Comparison of ENCODE assay signal across 27 mouse cellular contexts in genomic region chr8:41483297-41483696, GRCm38 (mm10).
DNase-seq lines count a peak whose midpoint lies in the region; ATAC-seq and TF ChIP-seq lines count a peak whose summit lies in the region.
"Had no signal": no experiment of that assay in that cellular context is flagged by ENCODE, and none has a peak within 500 bp of the region (broad histone marks: within the 10 kb centered on the region; RNA-seq: fewer than 3 reads in every experiment).

No protein-coding gene starts in this region.

- no peak overlapping the region for H3K9ac ChIP-seq in neural tube, embryonic 13.5 days
- H3K9ac ChIP-seq in neural tube, embryonic 15.5 days (replicated peaks): no peak overlapping the region
- H3K9ac ChIP-seq in intestine, postnatal 0 days (ENCODE audit: low read depth, low read length): no peak overlapping the region
- H3K9ac ChIP-seq: embryonic facial prominence, embryonic 13.5 days; embryonic facial prominence, embryonic 15.5 days; forebrain, embryonic 12.5 days had no signal

- no peaks in the 10 kb centered on the region for H3K9me3 ChIP-seq in neural tube, embryonic 13.5 days
- no peaks in the 10 kb centered on the region for H3K9me3 ChIP-seq in neural tube, embryonic 15.5 days (replicated peaks)
- H3K9me3 ChIP-seq in intestine, postnatal 0 days (ENCODE audit: control insufficient read depth): no peaks in the 10 kb centered on the region
- H3K9me3 ChIP-seq: embryonic facial prominence, embryonic 13.5 days; embryonic facial prominence, embryonic 15.5 days; forebrain, embryonic 10.5 days; forebrain, embryonic 12.5 days; G1E had no signal

- 60% methylated on average over 3 of the region's 3 CpGs for WGBS in neural tube, embryonic 13.5 days
- 48% methylated on average over 3 of the region's 3 CpGs for WGBS in neural tube, embryonic 15.5 days
- 35% methylated on average over 3 of the region's 3 CpGs for WGBS in intestine, postnatal 0 days

- ATAC-seq in neural tube, embryonic 13.5 days (ENCODE audit: low read depth): peak; percentile 40; the same call in 1 of the 2 replicates
- ATAC-seq in neural tube, embryonic 15.5 days (ENCODE audit: low FRiP score): no peak
- ATAC-seq in intestine, postnatal 0 days: peak; percentile 43; the same call in 1 of the 2 replicates
- ATAC-seq: activated CD4-positive, CD25-positive, alpha-beta regulatory T cell, adult 4 months; CD4-positive, CD25-positive, alpha-beta regulatory T cell, adult 4 months; forebrain, embryonic 14.5 days; forebrain, embryonic 16.5 days; Patski had no signal

- no peaks in the 10 kb centered on the region for H3K27me3 ChIP-seq in neural tube, embryonic 13.5 days
- no peaks in the 10 kb centered on the region for H3K27me3 ChIP-seq in neural tube, embryonic 15.5 days (replicated peaks)
- H3K27me3 ChIP-seq in intestine, postnatal 0 days (replicated peaks; ENCODE audit: control insufficient read depth, insufficient read depth, low read length): no peaks in the 10 kb centered on the region
- H3K27me3 ChIP-seq: CH12.LX; embryonic facial prominence, embryonic 13.5 days; embryonic facial prominence, embryonic 15.5 days; forebrain, embryonic 12.5 days had no signal

- H3K4me2 ChIP-seq in neural tube, embryonic 13.5 days: no peak overlapping the region
- no peak overlapping the region for H3K4me2 ChIP-seq in neural tube, embryonic 15.5 days
- no peak overlapping the region for H3K4me2 ChIP-seq in intestine, postnatal 0 days (replicated peaks; ENCODE audit: low read depth)
- H3K4me2 ChIP-seq: embryonic facial prominence, embryonic 13.5 days; embryonic facial prominence, embryonic 15.5 days; forebrain, embryonic 12.5 days had no signal

- no peak for DNase-seq in cerebellum, postnatal 10 days
- no peak for DNase-seq in thymus, postnatal 4 days
- DNase-seq: adrenal gland, adult 8-10 months; adrenal gland, postnatal 14 days; adrenal gland, postnatal 36 days; B cell, adult 2 months; cerebellum, adult 11-12 months; cerebellum, adult 2 months; cerebellum, adult 9-10 months; cerebellum, postnatal 14 days; cerebellum, postnatal 36 days; embryo, embryonic 11 days had no signal

- H3K4me3 ChIP-seq in neural tube, embryonic 13.5 days: no peak overlapping the region
- H3K4me3 ChIP-seq in neural tube, embryonic 15.5 days (replicated peaks): no peak overlapping the region
- no peak overlapping the region for H3K4me3 ChIP-seq in intestine, postnatal 0 days (ENCODE audit: low read depth, low read length)
- H3K4me3 ChIP-seq: embryonic facial prominence, embryonic 13.5 days; embryonic facial prominence, embryonic 15.5 days; erythroblast, embryonic 14.5 days; forebrain, embryonic 10.5 days; forebrain, embryonic 12.5 days had no signal

- no peak overlapping the region for H3K27ac ChIP-seq in neural tube, embryonic 13.5 days (replicated peaks)
- H3K27ac ChIP-seq in neural tube, embryonic 15.5 days (replicated peaks): no peak overlapping the region
- no peak overlapping the region for H3K27ac ChIP-seq in intestine, postnatal 0 days (ENCODE audit: low read depth, low read length)
- H3K27ac ChIP-seq: embryonic facial prominence, embryonic 13.5 days; embryonic facial prominence, embryonic 15.5 days; forebrain, embryonic 10.5 days; forebrain, embryonic 12.5 days had no signal

- no peak for TF ChIP-seq CTCF in intestine, postnatal 0 days (IDR thresholded peaks at IDR 0.05; ENCODE audit: low read depth)

- no peaks in the 10 kb centered on the region for H3K36me3 ChIP-seq in neural tube, embryonic 13.5 days
- no peaks in the 10 kb centered on the region for H3K36me3 ChIP-seq in neural tube, embryonic 15.5 days
- H3K36me3 ChIP-seq in intestine, postnatal 0 days (ENCODE audit: control insufficient read depth, insufficient read depth): no peaks in the 10 kb centered on the region
- H3K36me3 ChIP-seq: embryonic facial prominence, embryonic 13.5 days; embryonic facial prominence, embryonic 15.5 days; forebrain, embryonic 10.5 days; forebrain, embryonic 12.5 days; G1E had no signal

- H3K4me1 ChIP-seq in neural tube, embryonic 13.5 days (replicated peaks): no peaks in the 10 kb centered on the region
- no peaks in the 10 kb centered on the region for H3K4me1 ChIP-seq in neural tube, embryonic 15.5 days
- H3K4me1 ChIP-seq in intestine, postnatal 0 days (replicated peaks; ENCODE audit: control insufficient read depth, insufficient read depth, low read length): no peaks in the 10 kb centered on the region
- H3K4me1 ChIP-seq: embryonic facial prominence, embryonic 13.5 days; embryonic facial prominence, embryonic 15.5 days; forebrain, embryonic 10.5 days; forebrain, embryonic 12.5 days had no signal
